Mouse (Mus musculus) midbrain, embryonic 15.5 days (tissue): Measurements from ENCODE around the gene Moxd1. TPM values are rescaled to one million over a fixed set of nuclear protein-coding genes. Genes with fewer than 3 reads are reported as not detected.

ENCODE experiments used
- ATAC-seq: fragments of 200-750 bp; cut with Nextera tagmentation; replicated peaks from 2 replicates; pipeline ENCODE4 v1.8.0; 2017; ENCODE audit warnings: moderate TSS enrichment
- H3K27ac ChIP-seq: fragments of 300-500 bp; sonication (generic); 2 replicates; pipeline ENCODE4 v1.5.1; 2015; ENCODE audit warnings: mild to moderate bottlenecking, inconsistent platforms
- H3K27me3 ChIP-seq: fragments of 300-500 bp; sonication (generic); replicated peaks from 2 replicates; pipeline ENCODE4 v1.6.1; 2015; ENCODE audit warnings: inconsistent platforms
- H3K36me3 ChIP-seq: fragments of 300-500 bp; sonication (generic); replicated peaks from 2 replicates; pipeline ENCODE4 v1.6.1; 2015; ENCODE audit warnings: inconsistent platforms
- H3K4me1 ChIP-seq: fragments of 300-500 bp; sonication (generic); 2 replicates; pipeline ENCODE4 v1.6.1; 2015; ENCODE audit warnings: inconsistent platforms
- H3K4me2 ChIP-seq: fragments of 300-500 bp; sonication (generic); 2 replicates; pipeline ENCODE4 v1.6.1; 2015; ENCODE audit warnings: inconsistent platforms, mild to moderate bottlenecking, moderate library complexity
- H3K4me3 ChIP-seq: fragments of 300-500 bp; sonication (generic); 2 replicates; pipeline ENCODE4 v1.5.1; 2015; ENCODE audit warnings: mild to moderate bottlenecking, inconsistent platforms
- H3K9ac ChIP-seq: fragments of 300-500 bp; sonication (generic); 2 replicates; pipeline ENCODE4 v1.6.1; 2015; ENCODE audit warnings: mild to moderate bottlenecking, inconsistent platforms
- H3K9me3 ChIP-seq: fragments of 300-500 bp; sonication (generic); 2 replicates; pipeline ENCODE4 v1.6.1; 2016; ENCODE audit warnings: inconsistent platforms
- WGBS: fragments of 180-500 bp; shearing (Covaris S2); methylation state at CpG from one replicate; pipeline ENCODE4 v1.1.7; 2015; ENCODE audit warnings: mixed read lengths; 5-methylcytosine and 5-hydroxymethylcytosine counted together
- polyA plus RNA-seq: library from polyadenylated mRNA; unstranded; fragments of >200 nt; fragmentation: Nextera tagmentation; extraction: Ambion mirVana; gene quantifications from 2 replicates; pipeline ENCODE4 v1.2.1, GENCODE M21; 2015

Gene Moxd1
- polyA plus RNA-seq, 1 experiment from 2014 or later: 1.8 TPM

- Histone ChIP-seq H3K4me1 (no peaks in the 10 kb centered on the region), H3K4me2 (no peak overlapping the region), H3K9me3 (no peaks in the 10 kb centered on the region), H3K9ac (no peak overlapping the region), H3K27ac (no peak overlapping the region), H3K4me3 (no peak overlapping the region), H3K27me3 (no peaks in the 10 kb centered on the region), H3K36me3 (no peaks in the 10 kb centered on the region)
- no peak for ATAC-seq
- WGBS: 81% methylated on average over 1 of the region's 1 CpGs
These were observed 117.4 kb downstream of the Moxd1 start for GRCm38 (mm10) chr10:24340551-24341213.

GRCm38 (mm10) chr10:24341214-24341589 is 117.9 kb downstream of the Moxd1 start:
- Histone ChIP-seq H3K9ac (no peak overlapping the region), H3K4me1 (no peaks in the 10 kb centered on the region), H3K27ac (no peak overlapping the region), H3K4me2 (no peak overlapping the region), H3K36me3 (no peaks in the 10 kb centered on the region), H3K27me3 (no peaks in the 10 kb centered on the region), H3K9me3 (no peaks in the 10 kb centered on the region), H3K4me3 (no peak overlapping the region)
- no peak for ATAC-seq
- 90% methylated on average over 6 of the region's 6 CpGs for WGBS

- H3K4me1 ChIP-seq: no peaks in the 10 kb centered on the region
- WGBS: 78% methylated on average over 4 of the region's 4 CpGs
- no peak overlapping the region for H3K9ac ChIP-seq
- no peak overlapping the region for H3K27ac ChIP-seq
- no peak overlapping the region for H3K4me3 ChIP-seq
- H3K27me3 ChIP-seq: no peaks in the 10 kb centered on the region
- H3K4me2 ChIP-seq: no peak overlapping the region
- ATAC-seq: no peak
- no peaks in the 10 kb centered on the region for H3K9me3 ChIP-seq
- H3K36me3 ChIP-seq: no peaks in the 10 kb centered on the region
These were observed 119.8 kb downstream of the Moxd1 start for GRCm38 (mm10) chr10:24343068-24343467.

Other genes with a start within 250 kb of the Moxd1 start
- gene Taar6, start 237.9 kb upstream of the Moxd1 start, polyA plus RNA-seq: not detected in 2 replicates
- gene Taar7a, start 230.0 kb upstream of the Moxd1 start, polyA plus RNA-seq: not detected in 2 replicates
- gene Taar7b, start 223.6 kb upstream of the Moxd1 start, polyA plus RNA-seq: not detected in 2 replicates
- gene Taar7d, start 196.3 kb upstream of the Moxd1 start, polyA plus RNA-seq: not detected in 2 replicates
- not detected in 2 replicates for gene Taar7e, start 185.9 kb upstream of the Moxd1 start, polyA plus RNA-seq
- not detected in 2 replicates for gene Taar7f, start 174.0 kb upstream of the Moxd1 start, polyA plus RNA-seq
- not detected in 2 replicates for gene Taar8a, start 147.0 kb upstream of the Moxd1 start, polyA plus RNA-seq
- not detected in 2 replicates for gene Taar8b, start 131.2 kb upstream of the Moxd1 start, polyA plus RNA-seq
- not detected in 2 replicates for gene Taar8c, start 121.6 kb upstream of the Moxd1 start, polyA plus RNA-seq
- not detected in 2 replicates for gene Taar9, start 114.0 kb upstream of the Moxd1 start, polyA plus RNA-seq
- gene Stx7, start 74.2 kb upstream of the Moxd1 start, polyA plus RNA-seq: 321 and 340 TPM in 2 replicates